Mouse (Mus musculus) megakaryocyte, adult 5-6 weeks (primary cell): ENCODE results near the gene Meiob. TPM values are rescaled to one million over a fixed set of nuclear protein-coding genes. Genes with fewer than 3 reads are reported as not detected.

Experiments
- ATAC-seq: 2 replicates; pipeline ENCODE4 v1.8.0; 2016; ENCODE audit warnings: mild to moderate bottlenecking, inconsistent platforms; ENCODE audit not compliant: poor library complexity, severe bottlenecking
- total RNA-seq, 2 experiments: library from RNA; stranded (forward) in 1 of 2; stranded (reverse) in 1 of 2; fragments of 153-499, 151-499 nt in 1 of 2; fragments of 221-1000, 200-1000 nt in 1 of 2; gene quantifications; 2 replicates each; pipeline versions ENCODE4 v1.2.3 to v1.2.4; 2015 to 2017

Gene Meiob
- total RNA-seq, 2 experiments from 2014 or later: 0.33 TPM; not detected in 1

DNA sequence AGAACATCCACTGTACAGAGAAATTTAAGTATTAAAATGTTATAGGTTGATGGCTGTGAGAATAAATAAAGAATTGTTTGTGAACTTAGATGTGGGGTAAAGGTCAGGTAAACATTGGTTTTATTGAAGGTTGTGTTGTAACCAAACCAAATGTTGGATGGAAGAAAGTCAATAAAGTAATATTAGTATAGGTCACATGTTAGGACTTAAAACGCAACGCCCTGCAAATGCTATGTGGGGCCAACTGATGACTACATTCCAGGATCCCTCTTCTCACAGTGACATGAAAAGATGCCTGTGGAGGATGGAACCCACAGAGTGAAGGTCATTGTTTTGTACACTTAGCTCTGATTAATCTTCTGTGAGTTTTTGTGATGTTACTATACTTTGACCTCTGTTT, 15.4 kb downstream of the Meiob start:
- ATAC-seq: no peak

DNA sequence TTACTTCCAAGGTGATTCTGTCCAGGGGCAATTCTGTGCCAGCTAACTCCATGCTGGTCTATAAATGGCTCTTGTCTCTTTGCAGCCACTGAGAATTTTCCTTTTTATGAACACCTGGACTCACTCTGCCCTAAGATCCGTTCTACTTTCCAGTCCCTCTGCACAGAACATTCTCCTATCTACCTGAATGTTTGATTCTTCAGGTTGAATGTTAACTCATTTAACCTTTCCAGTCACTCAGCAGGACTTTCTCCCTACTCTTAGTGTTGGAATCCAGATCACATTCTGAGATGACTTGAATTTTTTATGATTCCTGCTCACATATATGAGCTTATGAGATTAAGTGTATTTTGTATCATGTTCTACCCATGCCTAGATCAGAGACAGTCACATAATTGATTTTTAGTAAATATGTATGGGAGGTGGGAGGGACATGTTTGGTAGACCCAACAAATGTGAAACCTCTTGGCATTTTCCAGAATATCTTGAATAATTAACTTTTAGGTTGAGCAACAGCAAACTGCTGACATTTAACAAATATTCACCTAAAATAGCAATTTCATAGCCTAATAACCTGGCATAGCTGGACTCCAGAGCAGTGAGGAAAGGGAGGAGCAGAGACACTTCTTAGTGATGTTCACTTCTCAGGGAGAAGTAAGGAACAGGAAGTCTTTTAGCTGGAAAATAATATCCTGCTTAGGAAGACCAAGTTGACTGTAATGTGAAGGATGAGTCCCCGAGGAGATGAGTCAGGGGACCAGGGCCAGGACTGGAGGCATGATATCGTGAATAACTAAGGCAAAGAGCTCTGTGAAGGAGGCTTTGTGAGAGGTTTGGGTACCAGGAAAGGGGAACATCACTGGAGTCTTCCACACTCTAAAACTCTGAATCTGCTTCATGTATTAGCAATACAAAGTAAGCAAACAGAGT, 17.5 kb downstream of the Meiob start:
- no peak for ATAC-seq

DNA sequence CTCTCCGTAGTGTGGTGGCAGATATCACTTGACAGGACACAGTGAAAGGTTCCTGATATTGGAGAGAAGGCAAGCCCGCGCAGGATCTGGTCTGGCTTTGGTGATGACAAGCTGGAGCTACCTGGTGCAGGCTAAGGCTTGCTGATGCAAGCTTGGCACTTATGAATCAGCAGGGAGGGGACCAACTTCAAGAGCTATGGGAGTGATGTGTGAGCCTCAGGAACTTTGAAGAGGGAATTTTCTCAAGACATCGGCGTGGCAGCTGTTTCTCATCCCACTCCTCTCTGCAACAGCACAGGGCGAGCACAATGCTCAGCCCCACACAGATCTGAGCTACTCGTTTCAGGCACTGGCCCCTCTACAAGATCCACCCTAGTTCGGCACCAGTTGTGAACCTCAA, 35.8 kb downstream of the Meiob start, which contains the start of gene Hagh:
Gene Hagh, plus strand, starts transcription at position 302 of the 400 bp plus-strand sequence.
- no peak for ATAC-seq

DNA sequence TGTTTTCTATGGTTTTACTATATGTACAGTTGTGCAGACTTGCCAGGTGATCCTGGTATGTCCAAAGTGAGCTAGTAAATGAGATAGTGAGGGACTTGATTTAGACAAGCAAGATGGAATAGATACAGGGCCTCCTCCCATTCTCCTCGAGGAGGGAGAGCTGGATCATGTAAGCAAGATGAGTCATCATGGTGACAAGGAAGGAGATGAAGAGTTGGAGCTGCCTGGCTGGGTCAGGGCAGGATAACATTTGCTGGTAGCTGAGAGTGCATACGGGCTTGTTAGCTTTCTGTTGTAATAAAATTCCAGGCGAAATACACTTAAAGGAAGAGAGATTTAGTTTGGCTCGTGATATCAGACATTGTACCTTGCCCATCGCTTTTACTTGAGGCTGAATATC, 36.3 kb downstream of the Meiob start:
- no peak for ATAC-seq

DNA sequence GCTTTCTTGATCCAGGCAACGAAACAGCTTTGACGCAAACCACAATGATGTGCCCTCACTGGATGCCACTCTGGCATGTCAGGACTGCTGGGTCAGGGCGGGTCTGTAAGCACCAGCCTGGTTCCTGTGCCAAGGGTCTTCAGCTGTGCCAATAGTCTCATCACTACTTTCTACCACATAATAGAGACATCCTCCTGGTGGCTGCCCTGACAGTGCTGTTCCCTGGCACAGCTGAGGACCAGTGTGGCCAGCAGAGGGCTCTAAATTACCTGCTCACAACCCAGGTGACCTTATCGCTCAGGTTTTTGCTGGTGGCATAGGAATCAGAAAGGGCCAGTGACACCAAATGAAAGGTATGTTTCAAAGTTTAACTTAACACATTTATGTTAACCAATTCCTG, 37.0 kb downstream of the Meiob start:
- no peak for ATAC-seq

DNA sequence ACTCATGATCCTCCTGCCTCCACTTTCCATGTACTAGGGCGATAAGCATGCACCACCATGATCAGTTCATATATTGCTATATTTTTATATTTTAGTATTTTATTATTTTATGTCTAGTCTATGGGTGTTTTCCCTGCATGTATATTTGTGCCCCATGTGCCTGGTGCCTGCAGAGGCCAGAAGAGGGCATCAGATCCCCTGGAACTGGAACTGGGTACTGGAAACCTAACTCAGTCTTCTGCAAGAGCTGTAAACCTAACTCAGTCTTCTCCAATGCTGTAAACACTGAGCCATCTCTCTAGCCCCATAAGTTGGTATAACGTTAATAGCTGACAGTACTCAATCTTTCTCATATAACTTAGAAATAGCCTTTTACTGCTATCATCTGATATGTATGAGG, 38.5 kb downstream of the Meiob start:
- ATAC-seq: no peak

DNA sequence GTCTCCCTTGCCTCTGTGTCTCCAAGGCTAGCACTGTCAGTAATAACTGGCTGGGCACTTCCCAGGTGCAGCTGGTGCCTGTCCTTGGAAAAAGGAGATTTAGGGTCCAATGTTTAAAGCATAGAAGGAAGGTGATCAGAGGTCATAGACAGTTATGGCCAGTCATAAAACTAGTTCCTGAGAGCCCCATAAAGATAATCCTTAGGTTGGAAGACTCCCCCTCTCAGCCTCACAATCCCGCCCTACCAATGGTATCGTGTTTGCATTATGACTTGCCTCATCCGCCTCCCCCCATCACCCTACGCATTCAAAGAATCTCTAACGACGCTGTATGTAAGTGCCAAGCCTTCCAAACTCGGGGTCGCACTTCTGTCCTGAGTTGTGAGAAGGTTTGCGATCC, 40.4 kb downstream of the Meiob start:
- ATAC-seq: no peak

DNA sequence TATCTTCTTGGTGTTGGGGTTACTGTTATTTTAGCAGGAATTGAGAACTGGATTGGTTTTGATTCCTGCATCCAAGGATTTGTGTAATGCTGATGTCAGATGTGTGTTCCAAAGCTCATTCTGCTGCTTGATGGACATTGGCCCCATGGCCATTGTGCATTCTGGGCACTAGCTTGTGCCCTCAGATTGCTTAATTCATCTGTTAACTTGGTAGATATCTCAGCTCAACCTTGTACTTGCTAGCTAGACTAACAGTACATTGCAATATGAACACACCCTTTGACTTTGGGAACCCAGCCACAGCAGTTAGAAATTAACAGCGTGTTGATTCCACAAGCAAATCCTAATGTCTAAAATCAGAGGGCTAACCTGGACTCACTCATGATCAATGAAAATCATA, 43.3 kb downstream of the Meiob start:
- no peak for ATAC-seq

DNA sequence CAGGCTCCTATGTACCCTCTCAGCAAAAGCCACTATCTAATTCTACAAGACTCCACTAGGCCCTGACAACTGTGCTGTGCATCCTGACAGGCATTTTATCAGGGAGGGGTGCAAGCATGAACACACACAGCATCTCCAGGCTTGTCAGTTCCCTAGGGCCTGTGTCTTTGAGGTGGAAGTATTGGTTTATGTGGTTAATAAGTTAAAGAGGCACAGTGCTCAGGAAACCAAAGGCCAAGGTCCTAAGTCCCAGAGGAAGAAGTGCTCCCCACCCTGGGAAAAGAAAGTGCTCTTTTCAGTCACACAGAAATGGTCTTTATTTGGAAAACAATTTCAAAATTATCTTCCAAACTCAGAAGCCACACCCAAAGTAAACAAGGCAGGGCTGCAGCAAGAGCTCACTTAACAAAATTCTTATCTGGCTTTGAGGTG, 44.5 kb downstream of the Meiob start:
- no peak for ATAC-seq

DNA sequence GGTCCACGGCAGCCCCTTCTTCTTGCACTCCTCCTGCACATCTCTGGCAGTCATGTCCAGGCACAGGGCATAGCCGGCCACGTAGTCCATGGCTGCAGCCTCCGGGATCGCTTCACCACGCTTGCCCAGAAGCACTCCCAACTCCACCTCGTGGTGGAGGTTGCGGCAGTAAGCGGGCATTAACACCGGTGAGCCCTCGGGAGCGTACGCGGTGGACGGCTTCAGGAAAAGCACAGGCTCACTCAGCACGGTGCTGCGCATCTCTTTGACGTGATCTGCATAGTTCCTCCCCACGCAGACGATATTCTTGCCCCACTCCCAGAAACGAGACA, 45.6 kb downstream of the Meiob start:
- ATAC-seq: no peak; the same call in 1 of the 2 replicates

DNA sequence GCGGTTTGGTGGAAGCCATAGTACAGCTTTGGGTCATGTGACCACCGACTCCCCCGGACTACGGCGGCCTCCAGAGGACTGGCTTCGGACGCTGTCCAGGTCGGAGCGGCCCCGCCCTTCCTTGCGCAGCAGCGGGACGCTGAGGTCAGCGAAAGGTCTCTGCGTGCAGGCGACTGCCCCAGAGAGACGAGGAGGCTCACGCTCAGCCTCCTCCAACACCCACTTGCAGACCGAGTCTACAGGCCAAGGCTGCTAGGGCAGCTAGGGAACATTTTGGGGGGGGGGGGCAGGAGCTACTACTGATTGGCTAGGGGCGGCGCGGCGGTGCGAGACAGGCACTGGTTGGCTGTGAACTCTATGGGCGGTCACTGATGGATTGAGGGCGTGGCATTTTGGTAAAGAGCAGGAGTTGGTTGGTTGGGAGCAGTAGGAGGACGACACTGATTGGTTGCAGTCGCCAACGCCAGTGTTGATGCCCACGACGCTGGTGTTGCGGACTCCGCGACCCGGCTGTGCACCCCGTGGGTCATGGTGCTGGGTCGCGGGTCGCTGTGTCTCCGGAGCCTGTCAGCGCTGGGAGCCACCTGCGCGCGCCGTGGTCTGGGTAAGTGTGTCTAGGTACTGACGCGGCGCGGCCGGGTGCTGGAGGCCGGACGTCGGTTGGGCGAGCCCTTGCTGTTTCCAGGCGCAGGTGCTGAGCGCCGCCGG, 46.1 kb downstream of the Meiob start, which contains the start of gene Fahd1:
Gene Fahd1, minus strand, starts transcription at position 300 of the 708 bp plus-strand sequence.
- peak; percentile 93 for ATAC-seq

DNA sequence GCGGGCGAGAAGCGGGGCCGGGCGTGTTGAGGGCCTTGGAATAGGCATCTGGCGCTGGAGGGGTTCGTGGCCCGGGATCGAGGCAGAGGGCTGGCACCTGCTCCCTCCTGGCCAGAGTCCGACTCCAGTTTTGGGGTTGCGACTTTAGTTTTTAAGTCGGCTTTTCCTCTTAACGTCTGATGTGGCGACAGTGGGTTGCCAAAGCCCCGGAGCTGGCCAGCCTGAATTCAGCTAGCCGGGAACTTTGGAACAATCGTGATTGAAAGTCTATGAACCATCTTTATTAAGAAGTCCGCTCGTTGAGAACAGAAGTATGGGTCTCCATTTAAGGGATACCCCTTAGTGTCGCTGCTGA, 46.7 kb downstream of the Meiob start:
- no peak for ATAC-seq

DNA sequence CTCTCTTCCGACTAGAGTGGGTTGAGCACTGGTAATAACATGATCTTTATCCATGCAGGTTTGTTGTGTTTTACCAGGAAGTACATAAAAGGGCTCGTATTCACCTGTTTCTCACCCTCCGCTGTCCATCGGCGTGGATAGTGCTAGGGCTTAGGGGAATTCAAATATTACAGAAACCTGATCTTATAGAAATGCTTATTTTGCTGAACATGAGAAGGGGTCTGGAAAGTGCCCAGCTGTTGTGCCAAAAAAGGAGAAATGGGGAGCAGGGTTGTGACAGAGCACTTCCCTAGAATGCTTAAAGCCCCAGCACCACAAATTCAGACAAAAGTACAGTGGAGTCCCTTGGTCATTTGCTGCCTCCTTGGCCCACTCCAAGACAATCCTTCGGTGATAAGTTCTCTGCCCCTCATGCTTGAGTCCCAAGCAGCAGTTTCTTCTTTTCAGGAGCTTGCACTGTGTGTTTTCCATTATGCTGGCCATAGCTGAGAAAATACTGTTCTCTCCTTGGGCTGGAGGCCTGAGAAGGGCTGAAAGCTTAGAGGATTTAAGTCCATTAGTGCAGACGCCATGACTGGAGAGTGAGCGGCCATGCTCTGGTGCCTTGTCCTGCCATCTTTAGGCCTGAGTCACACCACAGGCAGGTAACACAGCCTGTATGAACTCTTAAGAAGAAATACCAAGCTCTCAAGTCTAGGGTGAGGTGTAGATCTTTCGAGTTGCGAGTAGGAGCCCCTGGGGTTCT, 47.5 kb downstream of the Meiob start:
- no peak for ATAC-seq

DNA sequence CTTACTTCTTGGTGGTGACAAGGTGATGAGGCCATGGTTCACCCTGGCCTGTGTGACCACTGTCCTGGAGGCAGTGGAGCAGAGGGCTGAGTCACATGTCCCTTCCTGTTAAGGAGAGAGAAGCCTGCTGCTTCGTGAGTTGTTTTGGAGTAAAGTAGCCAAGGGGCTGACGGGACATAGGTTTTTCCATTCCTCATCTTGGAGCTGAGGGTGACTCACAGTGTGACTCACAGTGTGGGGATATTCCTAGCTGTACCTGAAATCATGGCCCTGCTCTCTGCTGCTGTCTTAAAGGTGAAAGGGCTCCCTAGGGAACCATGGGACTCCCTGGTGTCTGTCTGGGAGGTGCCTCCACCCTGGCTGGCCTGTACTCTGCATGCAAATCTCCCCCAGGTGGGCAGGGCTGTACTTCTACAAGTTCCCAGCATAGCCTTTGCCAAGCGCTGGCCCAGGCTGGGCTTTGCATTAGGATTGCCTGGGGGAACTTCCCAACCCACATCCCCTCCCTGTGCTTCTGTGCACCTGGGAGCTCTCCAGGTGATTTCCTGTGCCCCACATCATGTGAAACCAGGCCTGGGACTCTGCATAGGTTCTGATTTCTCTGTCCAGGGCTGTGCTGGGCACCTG, 51.9 kb downstream of the Meiob start:
- no peak for ATAC-seq

DNA sequence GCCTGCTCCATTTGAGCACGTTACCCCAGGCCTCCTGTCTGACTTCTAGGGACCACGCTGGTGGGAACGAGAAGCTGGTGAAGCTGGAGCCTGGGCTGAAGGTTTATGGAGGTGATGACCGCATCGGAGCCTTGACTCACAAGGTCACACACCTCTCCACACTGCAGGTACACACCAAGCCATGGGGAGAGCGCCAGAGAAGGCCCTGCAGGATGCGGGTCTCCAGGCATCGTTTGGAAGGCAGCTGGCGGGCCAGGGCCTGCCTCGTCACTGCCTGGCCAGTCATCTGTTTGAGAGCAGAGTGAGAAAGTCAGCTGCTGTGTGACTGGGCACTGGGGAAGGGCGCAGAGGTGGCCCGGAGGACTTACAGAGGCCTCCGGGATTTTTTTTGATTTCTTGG, 52.5 kb downstream of the Meiob start:
- no peak for ATAC-seq

DNA sequence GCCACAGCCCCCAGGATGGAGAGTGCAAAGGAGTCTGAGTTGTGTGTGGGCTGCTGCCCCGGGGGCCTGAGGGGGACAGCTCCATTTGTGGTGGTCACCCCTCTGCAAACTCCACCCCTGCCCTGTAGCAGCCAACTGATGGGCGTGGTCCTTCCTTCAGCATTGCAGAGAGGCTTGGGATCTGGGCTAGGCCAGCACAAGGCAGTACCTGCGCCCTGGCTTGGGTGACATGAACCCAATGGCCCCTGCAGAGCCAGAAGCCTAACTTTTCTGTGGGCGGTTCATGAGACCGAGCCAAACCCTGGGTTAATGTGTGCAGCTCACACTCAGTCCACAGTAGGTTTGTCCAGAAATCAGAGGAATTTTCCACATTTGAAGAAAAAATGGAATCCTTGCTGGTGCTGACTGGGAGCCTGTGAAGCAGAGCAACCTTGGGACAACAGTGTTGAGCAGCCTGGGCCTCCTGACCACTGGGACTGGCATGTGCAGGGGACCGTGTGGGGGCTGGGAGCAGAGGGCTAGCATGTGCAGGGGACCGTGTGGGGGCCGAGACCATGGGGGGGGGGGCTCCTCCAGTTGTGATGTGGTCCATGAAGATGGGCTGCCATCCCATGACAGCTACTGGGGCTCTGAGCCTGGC, 53.9 kb downstream of the Meiob start:
- no peak for ATAC-seq

DNA sequence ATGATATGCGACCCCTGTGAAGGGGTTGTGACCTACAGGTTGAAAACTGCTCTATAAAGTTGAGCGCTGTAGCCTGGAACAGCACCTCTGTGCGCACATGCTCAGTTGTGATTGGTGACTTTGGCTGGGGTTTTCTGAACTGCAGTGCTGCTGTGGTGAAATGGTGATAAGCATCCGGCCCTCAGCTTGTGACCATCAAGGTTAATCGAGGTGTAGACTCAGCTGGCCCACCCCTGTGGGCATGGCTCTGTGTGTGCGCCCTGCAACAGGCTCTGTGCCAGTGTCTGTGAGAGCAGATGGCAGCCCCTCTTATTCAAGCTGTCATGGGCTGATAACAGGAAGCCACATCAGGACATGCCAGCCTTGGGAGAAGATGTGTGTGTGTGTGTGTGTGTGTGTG, 54.9 kb downstream of the Meiob start:
- ATAC-seq: peak; percentile 56

DNA sequence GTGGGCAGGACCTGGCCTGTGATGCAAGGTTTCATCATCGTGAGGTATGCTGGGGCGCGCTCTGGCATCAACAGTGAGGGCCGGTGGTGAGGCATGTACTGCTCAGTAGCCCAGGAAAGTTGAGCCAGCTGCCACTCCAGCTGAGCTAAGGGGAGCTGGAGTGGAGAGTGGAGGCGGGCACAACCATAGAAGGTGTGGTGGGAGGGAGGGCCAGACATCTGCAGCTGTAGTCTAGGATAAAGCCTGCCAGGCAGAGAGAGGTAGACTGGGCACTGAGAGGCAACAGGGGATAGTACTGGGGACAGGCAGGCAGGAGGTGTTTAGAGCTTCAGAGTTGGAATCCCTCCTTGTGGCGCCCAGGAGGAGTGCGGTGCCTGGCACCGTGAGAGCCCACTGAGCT, 56.0 kb downstream of the Meiob start:
- 0 out of 2 replicates have a peak, but pooled peaks have one; percentile 12 for ATAC-seq

DNA sequence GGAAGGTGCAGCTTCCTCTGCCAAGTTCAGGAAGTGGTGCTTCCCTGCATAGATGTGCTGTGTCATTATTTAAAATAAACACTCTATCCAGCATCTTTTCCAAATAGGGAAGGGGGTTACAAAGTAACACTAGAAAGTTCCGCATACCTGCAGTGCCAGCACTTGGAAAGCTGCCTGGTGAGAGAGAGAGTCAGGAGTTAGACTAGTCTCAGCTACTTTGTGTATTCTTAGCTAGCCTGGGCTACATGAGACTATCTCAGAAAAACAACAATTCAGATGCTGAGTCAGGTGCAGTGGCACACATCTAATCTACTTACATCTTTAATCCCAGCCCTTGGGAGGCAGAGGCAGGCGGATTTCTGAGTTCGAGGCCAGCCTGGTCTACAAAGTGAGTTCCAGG, 57.7 kb downstream of the Meiob start:
- ATAC-seq: no peak

DNA sequence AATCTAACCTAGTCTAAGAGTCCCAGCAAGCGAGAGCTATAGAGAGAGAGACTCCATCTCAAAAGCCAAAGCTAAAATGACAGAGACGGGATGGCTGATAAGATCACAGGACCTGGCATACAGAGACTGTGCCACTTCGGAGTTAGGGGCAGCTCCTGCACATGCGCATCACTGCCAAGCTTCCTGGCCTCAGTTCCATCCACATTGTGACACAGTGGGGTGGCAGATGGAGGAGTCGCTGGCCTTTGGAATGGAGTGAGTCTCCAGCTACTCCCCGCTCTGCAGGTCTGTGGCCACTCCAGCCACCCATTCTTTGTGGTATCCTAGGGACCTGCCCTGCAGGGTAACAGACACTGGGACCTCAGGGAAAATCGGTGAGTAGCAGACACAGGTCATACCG, 61.7 kb downstream of the Meiob start, which contains the start of gene Igfals:
Gene Igfals, plus strand, starts transcription at position 222 of the 400 bp plus-strand sequence.
- ATAC-seq: no peak
